Mouse (Mus musculus) hindbrain, embryonic 15.5 days (tissue): ENCODE data around the gene Cped1. TPM values are rescaled to one million over a fixed set of nuclear protein-coding genes. Genes with fewer than 3 reads are reported as not detected.

ENCODE experiments used
- ATAC-seq: fragments of 200-750 bp; cut with Nextera tagmentation; 2 replicates; pipeline ENCODE4 v1.8.0; 2017; ENCODE audit warnings: low read depth, moderate number of reproducible peaks, moderate TSS enrichment; ENCODE audit not compliant: low FRiP score
- H3K27ac ChIP-seq: fragments of 300-500 bp; sonication (generic); replicated peaks from 2 replicates; pipeline ENCODE4 v1.5.1; 2015; ENCODE audit warnings: mild to moderate bottlenecking, inconsistent platforms
- H3K27me3 ChIP-seq: fragments of 300-500 bp; sonication (generic); 2 replicates; pipeline ENCODE4 v1.6.1; 2015; ENCODE audit warnings: control low read depth, inconsistent platforms
- H3K36me3 ChIP-seq: fragments of 300-500 bp; sonication (generic); 2 replicates; pipeline ENCODE4 v1.6.1; 2015; ENCODE audit warnings: control low read depth, inconsistent platforms
- H3K4me1 ChIP-seq: fragments of 300-500 bp; sonication (generic); replicated peaks from 2 replicates; pipeline ENCODE4 v1.6.1; 2015; ENCODE audit warnings: control low read depth, inconsistent platforms
- H3K4me2 ChIP-seq: fragments of 300-500 bp; sonication (generic); 2 replicates; pipeline ENCODE4 v1.6.1; 2015; ENCODE audit warnings: moderate library complexity, mild to moderate bottlenecking, inconsistent platforms
- H3K4me3 ChIP-seq: fragments of 300-500 bp; sonication (generic); 2 replicates; pipeline ENCODE4 v1.5.1; 2015; ENCODE audit warnings: mild to moderate bottlenecking, inconsistent platforms
- H3K9ac ChIP-seq: fragments of 300-500 bp; sonication (generic); 2 replicates; pipeline ENCODE4 v1.6.1; 2015; ENCODE audit warnings: inconsistent platforms
- H3K9me3 ChIP-seq: fragments of 300-500 bp; sonication (generic); 2 replicates; pipeline ENCODE4 v1.6.1; 2016; ENCODE audit warnings: control low read depth, inconsistent platforms
- WGBS: fragments of 180-500 bp; shearing (Covaris S2); methylation state at CpG from one replicate; pipeline ENCODE4 v1.1.7; 2015; 5-methylcytosine and 5-hydroxymethylcytosine counted together
- polyA plus RNA-seq: library from polyadenylated mRNA; unstranded; fragments of >200 nt; fragmentation: Nextera tagmentation; extraction: Ambion mirVana; gene quantifications from 2 replicates; pipeline ENCODE4 v1.2.1, GENCODE M21; 2015

Cped1 gene
- 3.7 and 4.6 TPM in 2 replicates for polyA plus RNA-seq

DNA sequence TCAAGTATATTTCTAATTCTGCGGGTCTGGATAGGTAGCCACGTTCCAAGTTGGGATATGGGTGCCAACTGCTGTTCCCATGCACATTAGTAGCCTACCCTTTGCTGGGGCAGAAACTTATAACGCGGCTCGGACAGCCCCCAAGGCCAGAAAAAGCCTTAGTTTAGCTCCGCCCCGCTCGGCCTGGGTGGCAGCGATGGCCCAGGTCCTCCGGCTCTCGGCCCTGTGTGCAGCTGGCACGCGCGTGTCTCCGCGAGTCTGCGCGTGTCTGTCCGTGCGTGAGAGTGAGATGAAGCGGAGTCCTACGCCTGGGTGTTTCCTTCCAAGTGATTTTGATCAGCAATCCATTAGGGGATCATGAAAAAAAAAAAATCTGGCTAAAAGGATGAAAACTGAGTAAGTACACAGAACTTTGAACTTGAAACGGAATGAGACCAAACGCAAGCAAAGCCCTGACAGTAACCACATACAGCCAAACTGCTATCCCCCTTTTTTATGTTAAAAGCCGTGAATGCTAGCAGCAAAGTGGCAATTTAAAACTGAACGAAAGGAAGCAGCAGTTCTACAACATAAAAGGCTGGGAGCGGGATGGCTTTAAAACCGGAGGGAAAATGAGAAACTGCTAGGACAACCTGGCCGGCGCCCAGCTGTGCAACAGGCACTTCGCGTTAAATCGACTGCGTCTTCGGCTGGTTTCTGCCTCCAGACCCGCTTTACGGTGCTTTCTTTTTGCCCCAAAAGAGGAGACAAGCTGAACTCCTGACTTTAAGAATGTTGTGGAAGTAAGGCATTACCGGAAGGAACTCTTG, at the start of gene Cped1:
Gene Cped1 (plus strand): TSS at position 185 of the 809 bp plus-strand sequence.
- peak within 1 kb of the TSS; percentile 43 for H3K4me3 ChIP-seq
- H3K36me3 ChIP-seq, result no peaks in the 10 kb centered on the region
- peak within 1 kb of the TSS; percentile 81 for H3K4me2 ChIP-seq
- H3K27me3 ChIP-seq, result peaks cover 12% of the 10 kb centered on the region
- under 1% methylated on average over 38 of the region's 38 CpGs for WGBS
- H3K9ac ChIP-seq, result peak within 1 kb of the TSS; percentile 25; the same call in 1 of the 2 replicates
- no peak within 1 kb of the TSS for H3K27ac ChIP-seq
- ATAC-seq, result peak; percentile 54
- H3K4me1 ChIP-seq, result peaks cover 16% of the 10 kb centered on the region
- no peaks in the 10 kb centered on the region for H3K9me3 ChIP-seq

DNA sequence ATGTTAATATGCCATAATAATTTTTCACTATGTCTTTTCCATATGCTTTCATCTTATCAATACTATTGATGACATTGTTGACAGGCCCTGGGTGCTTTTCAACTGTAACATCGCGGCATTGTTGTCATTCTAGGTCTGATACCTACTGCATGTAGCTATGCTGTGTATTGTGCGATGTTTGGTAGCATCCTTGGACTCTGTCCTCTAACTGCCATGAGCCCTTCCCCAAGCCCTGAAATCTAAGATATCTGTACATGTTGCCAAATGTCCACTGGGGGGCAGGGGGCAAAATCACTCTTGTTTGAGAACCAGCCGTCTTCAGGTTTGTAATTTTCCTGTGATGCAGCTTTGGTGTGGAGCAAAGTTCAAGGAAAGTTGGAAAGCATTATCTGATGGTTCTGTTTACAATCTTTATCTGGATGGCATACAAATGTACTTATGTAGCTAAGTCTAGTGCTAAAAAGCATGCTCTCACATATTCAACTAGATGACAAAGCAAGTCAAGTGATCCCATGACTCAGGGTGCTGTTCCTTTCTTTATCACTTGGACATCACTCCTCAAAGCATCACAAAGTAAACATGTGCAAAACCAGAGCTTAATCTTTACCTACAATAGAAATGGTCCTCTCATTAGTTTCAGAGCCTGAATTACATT, 47.6 kb upstream of the Cped1 start:
- no peak overlapping the region for H3K27ac ChIP-seq
- no peaks in the 10 kb centered on the region for H3K4me1 ChIP-seq
- no peaks in the 10 kb centered on the region for H3K27me3 ChIP-seq
- H3K9ac ChIP-seq, result no peak overlapping the region
- no peak overlapping the region for H3K4me3 ChIP-seq
- H3K9me3 ChIP-seq, result no peaks in the 10 kb centered on the region
- WGBS, result 84% methylated on average over 4 of the region's 4 CpGs
- no peak for ATAC-seq
- H3K4me2 ChIP-seq, result no peak overlapping the region
- no peaks in the 10 kb centered on the region for H3K36me3 ChIP-seq

DNA sequence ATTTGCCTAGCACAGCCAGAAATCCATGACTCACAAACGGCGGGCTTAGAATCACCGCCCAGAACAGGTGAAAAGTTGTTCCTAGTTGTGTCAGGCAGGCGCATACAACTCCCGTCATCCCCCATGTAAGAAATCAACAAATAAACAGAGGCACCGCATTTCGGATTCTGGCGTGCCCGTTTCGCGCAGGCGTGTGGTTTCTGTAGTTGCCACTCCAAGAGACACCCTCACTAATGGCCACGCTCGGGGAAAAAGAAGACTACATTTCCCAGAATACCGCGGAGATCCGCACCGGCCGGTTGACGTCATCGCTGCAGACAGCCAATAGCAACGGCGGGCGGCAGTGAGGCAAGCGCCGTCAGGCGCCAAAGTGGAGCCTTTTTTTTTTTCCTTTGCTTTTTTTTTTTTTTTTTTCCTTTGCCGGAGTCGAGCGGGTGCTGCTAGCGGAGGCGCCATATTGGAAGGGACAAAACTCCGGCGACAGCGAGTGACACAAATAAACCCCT, 36.4 kb upstream of the Cped1 start, which contains the start of gene Ing3:
Gene Ing3 (plus strand): TSS at position 346 of the 506 bp plus-strand sequence.
- H3K27me3 ChIP-seq, result no peaks in the 10 kb centered on the region
- peak within 1 kb of the TSS; percentile 77 for H3K4me2 ChIP-seq
- peaks cover 18% of the 10 kb centered on the region for H3K4me1 ChIP-seq
- WGBS, result under 1% methylated on average over 35 of the region's 35 CpGs
- peak; percentile 98 for ATAC-seq
- no peaks in the 10 kb centered on the region for H3K9me3 ChIP-seq
- peak within 1 kb of the TSS; percentile 99 for H3K27ac ChIP-seq
- H3K36me3 ChIP-seq, result 0 out of 2 replicates have a peak, but pooled peaks cover 7% of the 10 kb centered on the region
- peak within 1 kb of the TSS; percentile 73 for H3K9ac ChIP-seq
- peak within 1 kb of the TSS; percentile 57 for H3K4me3 ChIP-seq

DNA sequence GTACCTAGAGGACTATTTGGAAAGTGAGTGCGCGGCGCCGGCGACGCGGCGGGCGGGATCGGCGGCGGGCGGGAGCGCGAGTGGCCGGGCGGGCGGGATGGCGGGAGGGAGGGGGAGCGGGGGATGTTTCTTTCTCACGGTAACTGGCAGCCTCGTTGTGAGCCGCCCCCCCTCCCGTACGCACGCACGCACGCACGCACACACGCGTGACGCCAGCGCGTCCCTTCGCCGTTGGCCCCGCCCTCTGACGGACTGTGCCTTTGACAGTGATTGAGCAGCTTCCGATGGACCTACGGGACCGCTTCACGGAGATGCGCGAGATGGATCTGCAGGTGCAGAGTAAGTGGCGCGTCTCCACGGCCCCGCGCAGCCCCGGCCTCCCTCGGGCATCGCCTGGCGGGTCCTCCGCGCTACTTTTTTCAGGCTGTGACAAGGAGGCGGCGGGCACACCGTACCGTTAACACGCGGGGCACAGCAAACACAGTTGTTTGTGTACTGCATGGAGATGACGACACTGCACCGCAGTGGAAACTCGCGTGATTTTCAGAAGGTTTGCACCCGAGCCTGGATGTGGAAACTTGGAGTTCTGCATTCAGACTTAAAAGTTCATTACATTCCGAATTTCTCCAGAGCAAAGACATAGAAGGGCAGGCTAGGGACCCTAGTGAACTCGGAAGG, 35.8 kb upstream of the Cped1 start:
- H3K4me2 ChIP-seq, result peak overlapping the region; percentile 77
- H3K9me3 ChIP-seq, result no peaks in the 10 kb centered on the region
- WGBS, result under 1% methylated on average over 64 of the region's 68 CpGs
- H3K36me3 ChIP-seq, result peaks cover 13% of the 10 kb centered on the region; the same call in 1 of the 2 replicates
- H3K4me3 ChIP-seq, result peak overlapping the region; percentile 57
- no peaks in the 10 kb centered on the region for H3K27me3 ChIP-seq
- H3K27ac ChIP-seq, result peak overlapping the region; percentile 99
- ATAC-seq, result peak; percentile 97
- H3K4me1 ChIP-seq, result peaks cover 18% of the 10 kb centered on the region
- H3K9ac ChIP-seq, result peak overlapping the region; percentile 73

DNA sequence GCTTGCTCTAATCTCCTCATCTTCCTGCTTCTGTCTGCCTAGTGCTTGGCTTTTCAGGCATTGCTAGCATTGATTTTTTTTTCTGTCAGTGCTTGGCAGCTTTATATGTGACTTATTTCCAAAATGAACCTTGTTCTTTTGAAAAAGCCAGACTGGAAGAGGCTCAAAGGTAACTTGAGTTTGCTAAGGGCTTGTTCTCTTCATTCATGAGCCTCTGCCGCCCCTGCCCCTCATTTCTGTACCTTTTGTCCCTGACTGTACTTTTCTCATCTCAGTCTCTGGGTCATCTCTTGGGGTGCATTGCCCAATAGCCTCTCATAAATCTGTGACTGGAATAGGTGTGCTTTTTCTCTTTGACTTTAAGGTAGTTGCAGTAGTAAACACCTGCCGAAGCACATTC, 35.0 kb upstream of the Cped1 start:
- no peaks in the 10 kb centered on the region for H3K27me3 ChIP-seq
- 84% methylated on average over 2 of the region's 2 CpGs for WGBS
- ATAC-seq, result no peak
- H3K4me1 ChIP-seq, result peaks cover 18% of the 10 kb centered on the region
- peak overlapping the region; percentile 73 for H3K9ac ChIP-seq
- H3K4me3 ChIP-seq, result peak overlapping the region; percentile 57
- H3K27ac ChIP-seq, result peak overlapping the region; percentile 99; the same call in 1 of the 2 replicates
- H3K36me3 ChIP-seq, result peaks cover 21% of the 10 kb centered on the region
- no peaks in the 10 kb centered on the region for H3K9me3 ChIP-seq
- peak overlapping the region; percentile 77 for H3K4me2 ChIP-seq

DNA sequence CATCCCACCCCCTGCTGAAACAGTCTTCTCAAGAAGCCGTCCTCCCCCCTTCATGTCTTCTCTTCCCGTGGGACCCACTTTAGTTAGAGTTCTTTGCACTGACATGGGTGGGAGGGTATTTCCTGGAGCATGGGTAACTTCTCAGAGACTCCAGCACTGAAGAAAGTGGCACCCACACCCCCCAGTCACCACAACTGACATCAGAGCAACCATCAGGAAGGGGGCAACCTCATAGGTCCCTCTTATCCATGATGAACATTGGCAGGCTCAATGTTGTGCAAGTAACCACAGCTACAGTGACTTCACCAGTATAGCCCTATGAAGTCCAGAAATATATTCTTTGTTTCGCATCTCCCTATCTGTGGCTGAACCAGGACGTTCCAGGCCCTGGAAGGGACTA, 30.2 kb upstream of the Cped1 start:
- Histone ChIP-seq H3K4me3 (no peak overlapping the region), H3K4me1 (peaks cover 9% of the 10 kb centered on the region), H3K27me3 (no peaks in the 10 kb centered on the region), H3K27ac (no peak overlapping the region), H3K9me3 (no peaks in the 10 kb centered on the region), H3K9ac (no peak overlapping the region), H3K4me2 (no peak overlapping the region), H3K36me3 (peaks cover 25% of the 10 kb centered on the region)
- ATAC-seq, result no peak
- WGBS, result 86% methylated on average over 4 of the region's 4 CpGs

DNA sequence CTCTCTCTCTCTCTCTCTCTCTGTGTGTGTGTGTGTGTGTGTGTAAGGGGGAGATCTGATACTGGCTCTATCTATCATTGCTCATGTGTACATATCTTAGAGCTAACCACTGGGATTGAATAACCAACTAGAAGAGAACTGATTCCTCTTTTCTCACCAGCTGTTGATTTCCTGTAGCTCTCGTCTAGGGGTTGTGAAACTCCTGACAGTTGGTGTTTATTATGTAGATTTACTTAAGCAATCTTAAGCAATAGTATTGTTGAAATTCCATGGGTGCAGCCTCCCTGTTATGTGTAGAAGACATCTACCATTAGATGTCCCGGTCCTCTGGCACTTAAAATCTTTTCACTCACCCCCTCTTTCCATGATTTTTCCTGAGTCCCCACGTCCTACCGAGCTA, 26.8 kb upstream of the Cped1 start:
- no peaks in the 10 kb centered on the region for H3K27me3 ChIP-seq
- peaks cover 18% of the 10 kb centered on the region for H3K36me3 ChIP-seq
- H3K9me3 ChIP-seq, result no peaks in the 10 kb centered on the region
- H3K4me3 ChIP-seq, result no peak overlapping the region
- WGBS, result 88% methylated on average over 4 of the region's 4 CpGs
- H3K4me1 ChIP-seq, result no peaks in the 10 kb centered on the region
- no peak overlapping the region for H3K4me2 ChIP-seq
- no peak for ATAC-seq
- no peak overlapping the region for H3K27ac ChIP-seq
- no peak overlapping the region for H3K9ac ChIP-seq

DNA sequence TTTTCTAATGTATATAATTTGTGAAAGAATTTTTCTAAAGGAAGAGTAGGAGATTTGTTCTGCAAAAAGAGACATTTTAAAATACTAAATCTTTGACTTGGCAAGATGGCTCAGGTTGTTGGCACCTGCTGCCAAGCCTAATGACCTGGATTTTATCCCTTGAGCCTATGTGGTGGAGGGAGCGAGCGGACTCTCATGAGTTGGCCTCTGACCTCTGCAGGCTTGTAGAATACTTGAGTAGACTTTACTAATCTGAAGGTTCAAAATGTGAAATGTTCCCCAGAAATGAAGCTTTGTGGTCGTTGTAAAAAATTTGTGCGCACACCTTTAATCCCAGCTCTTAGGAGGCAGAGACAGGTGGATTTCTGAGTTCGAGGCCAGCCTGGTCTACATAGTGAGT, 25.8 kb upstream of the Cped1 start:
- no peak overlapping the region for H3K27ac ChIP-seq
- H3K4me1 ChIP-seq, result no peaks in the 10 kb centered on the region
- no peak overlapping the region for H3K4me3 ChIP-seq
- ATAC-seq, result no peak
- H3K27me3 ChIP-seq, result no peaks in the 10 kb centered on the region
- no peak overlapping the region for H3K4me2 ChIP-seq
- peaks cover 12% of the 10 kb centered on the region for H3K36me3 ChIP-seq
- no peak overlapping the region for H3K9ac ChIP-seq
- no peaks in the 10 kb centered on the region for H3K9me3 ChIP-seq
- 91% methylated on average over 5 of the region's 5 CpGs for WGBS

DNA sequence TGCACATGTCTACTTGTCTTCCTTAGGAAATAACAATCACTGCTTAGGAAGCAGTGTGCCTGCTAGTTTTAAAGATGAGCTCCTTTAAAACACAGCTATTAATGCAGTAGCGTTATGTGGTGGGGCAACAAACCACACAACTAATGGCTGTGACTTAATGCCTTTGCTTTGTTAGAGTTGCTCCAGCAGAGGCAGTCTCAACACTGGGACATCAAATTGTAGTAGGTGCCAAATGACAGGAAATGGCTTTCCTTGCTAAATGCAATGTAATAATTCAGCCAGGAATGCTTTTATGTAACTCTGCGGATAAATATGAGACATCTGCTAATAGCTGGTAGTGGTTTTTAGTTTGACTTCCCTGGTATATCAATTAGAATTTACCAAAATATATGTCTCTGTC, 8.2 kb upstream of the Cped1 start:
- Histone ChIP-seq H3K4me1 (no peaks in the 10 kb centered on the region), H3K4me3 (no peak overlapping the region), H3K9ac (no peak overlapping the region), H3K36me3 (peaks cover 17% of the 10 kb centered on the region), H3K27me3 (no peaks in the 10 kb centered on the region), H3K4me2 (no peak overlapping the region), H3K9me3 (no peaks in the 10 kb centered on the region), H3K27ac (no peak overlapping the region)
- 90% methylated on average over 2 of the region's 2 CpGs for WGBS
- no peak for ATAC-seq

DNA sequence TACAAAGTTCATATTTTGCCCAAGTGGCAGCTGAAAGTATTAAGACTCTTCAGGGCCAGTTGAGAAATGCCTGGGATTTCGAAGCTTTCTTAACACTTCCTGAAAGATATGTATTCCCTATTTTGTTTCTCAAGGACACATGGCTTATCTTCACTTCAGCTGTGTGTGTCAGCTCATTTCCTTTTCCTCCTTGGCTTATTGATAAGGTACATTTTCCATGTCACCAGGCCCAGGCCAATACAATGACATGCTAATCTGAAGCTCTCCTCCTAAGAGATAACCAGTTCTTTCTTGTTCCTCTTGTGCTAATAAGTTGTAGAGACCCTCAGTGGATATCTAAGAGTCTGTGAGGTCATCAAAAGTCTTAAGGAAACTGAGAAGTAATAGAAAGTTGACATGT, 4.6 kb upstream of the Cped1 start:
- no peak for ATAC-seq
- Histone ChIP-seq H3K27ac (no peak overlapping the region), H3K27me3 (no peaks in the 10 kb centered on the region; the same call in 1 of the 2 replicates), H3K9me3 (no peaks in the 10 kb centered on the region), H3K9ac (no peak overlapping the region), H3K4me1 (peaks cover 9% of the 10 kb centered on the region), H3K4me2 (no peak overlapping the region), H3K36me3 (no peaks in the 10 kb centered on the region), H3K4me3 (no peak overlapping the region)
- WGBS, result 85% methylated on average over 1 of the region's 1 CpGs

DNA sequence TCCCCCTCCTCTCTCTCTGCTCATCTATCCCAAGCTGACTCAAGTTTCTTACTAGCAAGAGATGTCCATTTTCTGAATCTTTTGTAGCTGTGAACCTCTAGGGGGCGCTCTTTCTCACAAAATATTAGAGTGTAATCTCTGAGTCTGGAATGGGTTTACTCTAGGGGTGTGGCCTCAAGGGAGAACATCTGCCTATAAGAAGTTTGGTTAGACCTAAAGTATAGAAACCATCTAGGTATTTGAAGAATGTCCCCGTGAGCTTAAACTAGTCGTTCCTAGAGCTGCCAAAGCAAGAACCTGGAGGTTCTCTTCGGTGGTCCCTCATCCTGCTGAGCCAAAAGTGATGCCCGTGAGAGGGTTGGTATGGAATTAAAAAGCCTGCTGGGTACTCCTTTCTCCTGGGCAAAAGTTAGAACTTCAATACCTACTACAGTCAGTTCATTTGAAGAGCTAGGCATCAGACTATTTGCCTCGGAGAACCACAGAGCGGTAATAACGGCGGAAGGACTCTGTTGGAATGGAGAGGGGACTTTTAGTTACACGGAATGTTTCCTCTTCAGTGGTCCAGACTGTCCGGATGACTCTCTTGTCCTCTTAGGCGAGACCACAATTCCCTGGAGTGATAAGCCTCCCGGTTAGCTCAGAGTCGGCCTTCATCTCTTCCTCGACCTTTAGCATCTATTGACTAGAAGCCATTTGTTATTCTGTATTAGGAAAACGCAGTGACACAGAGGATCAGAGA, 555 bp upstream of the Cped1 start:
- Histone ChIP-seq H3K36me3 (no peaks in the 10 kb centered on the region), H3K27ac (no peak overlapping the region), H3K9me3 (no peaks in the 10 kb centered on the region), H3K27me3 (peaks cover 12% of the 10 kb centered on the region), H3K4me3 (peak overlapping the region; percentile 43), H3K4me2 (peak overlapping the region; percentile 81), H3K9ac (peak overlapping the region; percentile 25; the same call in 1 of the 2 replicates), H3K4me1 (peaks cover 16% of the 10 kb centered on the region)
- ATAC-seq, result peak; percentile 63
- 9% methylated on average over 16 of the region's 16 CpGs for WGBS
